Mouse (Mus musculus) C2C12 (cell line): ENCODE results near the gene Nfix.

Experiments
- CTCF ChIP-seq: IDR thresholded peaks from one replicate; pipeline ENCODE4 v1.5.1; 2011; ENCODE audit not compliant: control insufficient read depth, insufficient read depth, insufficient read length
- FOSL1 ChIP-seq: IDR thresholded peaks from one replicate; pipeline ENCODE4 v1.8.0; 2011; ENCODE audit warnings: mild to moderate bottlenecking, low read length; ENCODE audit not compliant: poor library complexity, insufficient read depth, severe bottlenecking
- MAX ChIP-seq: IDR thresholded peaks from one replicate; pipeline ENCODE4 v1.6.1; 2011; ENCODE audit warnings: mild to moderate bottlenecking, control low read depth
- MYOD1 ChIP-seq: IDR thresholded peaks from one replicate; pipeline ENCODE4 v1.6.1; 2011; ENCODE audit warnings: low read depth; ENCODE audit not compliant: control insufficient read depth, insufficient read length
- USF1 ChIP-seq: IDR thresholded peaks from one replicate; pipeline ENCODE4 v1.6.1; 2011; ENCODE audit warnings: low read depth, mild to moderate bottlenecking, control low read depth, moderate library complexity

GRCm38 (mm10) chr8:84704867-84705831 lies 95.0 kb downstream of the Nfix start:
- TF ChIP-seq CTCF: no peak
- TF ChIP-seq MYOD1: no peak
- TF ChIP-seq FOSL1: no peak
- TF ChIP-seq MAX: no peak
- no peak for TF ChIP-seq USF1
